Mouse (Mus musculus) lung, adult 2 months (tissue): ENCODE data around the gene Lemd2.

Experiments
- CTCF ChIP-seq: fragments of 200-500 bp; IDR thresholded peaks from 2 replicates; pipeline ENCODE4 v1.5.1; 2011; ENCODE audit warnings: mild to moderate bottlenecking, low read length, control low read depth; ENCODE audit not compliant: insufficient read depth
- POLR2A ChIP-seq: fragments of 200-500 bp; IDR thresholded peaks from 2 replicates; pipeline ENCODE4 v1.6.1; 2011; ENCODE audit warnings: low read depth, mild to moderate bottlenecking, control low read depth, low read length, borderline replicate concordance; ENCODE audit errors: extremely low read depth

DNA sequence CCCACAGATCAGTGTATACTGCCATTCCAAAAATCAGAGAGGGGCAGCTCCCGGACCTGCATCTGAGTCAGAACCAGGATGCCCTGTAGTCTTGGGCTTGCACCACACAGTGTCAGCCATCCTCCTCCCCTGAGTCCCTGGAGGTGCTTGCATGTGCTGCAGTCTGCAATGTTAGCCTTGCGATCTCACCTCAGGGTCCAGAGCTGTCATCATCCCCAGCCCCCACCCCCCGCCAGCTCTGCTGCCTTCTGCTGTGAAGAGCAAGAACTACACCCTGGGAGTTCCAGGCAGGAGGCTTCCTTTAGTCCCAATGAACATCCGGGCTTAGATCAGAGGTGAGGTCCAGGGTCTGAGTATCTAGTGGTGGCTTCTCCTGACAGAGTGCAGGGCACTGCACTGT lies 46.2 kb upstream of the Lemd2 start:
- 0 out of 2 replicates have a peak, but pooled peaks have one; percentile 10 for TF ChIP-seq CTCF
- TF ChIP-seq POLR2A, result no peak
